Mouse (Mus musculus): ENCODE data around the gene Olfr235.
"Not testable (repeated sequence)": the region's sequence is repeated elsewhere in the genome, so short reads cannot be mapped to it uniquely, and the experiment has no call there.

The Olfr235 gene

DNA sequence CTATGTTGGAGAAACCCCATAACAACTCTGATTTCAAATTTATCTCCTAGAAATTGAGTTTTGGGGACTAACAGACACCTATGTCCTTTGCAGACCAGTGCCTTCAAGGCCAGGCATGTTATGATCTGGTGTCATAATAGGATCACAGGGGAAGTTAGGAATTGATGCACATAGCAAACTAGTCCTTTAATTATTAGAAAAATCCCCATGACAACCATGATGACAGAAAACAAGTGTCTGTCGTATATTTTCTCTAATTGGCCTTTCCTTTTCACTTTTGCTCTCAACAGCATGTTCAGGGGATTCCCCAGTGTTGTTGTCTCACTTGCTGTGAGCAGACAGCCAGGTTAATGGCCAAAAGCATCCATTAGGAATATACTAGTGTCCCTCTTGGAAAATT lies at the start of gene Olfr235:
Gene Olfr235 (plus strand): TSS at position 301 of the 400 bp plus-strand sequence.
- DNase-seq (ENCODE audit: low spot score in 2 of 2) = no peak

DNA sequence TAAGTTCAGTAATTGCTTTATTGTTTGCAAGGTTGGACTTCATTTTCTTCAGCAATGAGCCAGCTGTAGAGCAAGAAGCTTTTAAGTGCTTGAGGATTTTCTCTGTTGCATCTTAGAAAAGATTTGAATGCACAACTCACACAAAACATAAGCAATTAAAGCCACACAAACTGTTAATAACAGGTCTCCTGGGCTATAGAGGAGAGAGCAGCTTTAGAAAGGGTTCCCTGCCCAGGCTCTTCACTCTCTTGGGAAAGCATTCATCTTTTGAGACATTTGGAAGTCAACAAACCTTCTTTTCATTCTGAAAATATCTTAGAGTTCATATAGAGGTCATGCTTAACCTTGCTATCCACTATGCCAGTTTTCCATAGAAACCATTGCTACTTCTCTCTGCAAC lies 28.3 kb upstream of the Olfr235 start, which contains the start of gene Olfr1432:
Gene Olfr1432 (minus strand): TSS at position 101 of the 400 bp plus-strand sequence.
- DNase-seq (ENCODE audit: low spot score in 2 of 2) = not testable (repeated sequence)

DNA sequence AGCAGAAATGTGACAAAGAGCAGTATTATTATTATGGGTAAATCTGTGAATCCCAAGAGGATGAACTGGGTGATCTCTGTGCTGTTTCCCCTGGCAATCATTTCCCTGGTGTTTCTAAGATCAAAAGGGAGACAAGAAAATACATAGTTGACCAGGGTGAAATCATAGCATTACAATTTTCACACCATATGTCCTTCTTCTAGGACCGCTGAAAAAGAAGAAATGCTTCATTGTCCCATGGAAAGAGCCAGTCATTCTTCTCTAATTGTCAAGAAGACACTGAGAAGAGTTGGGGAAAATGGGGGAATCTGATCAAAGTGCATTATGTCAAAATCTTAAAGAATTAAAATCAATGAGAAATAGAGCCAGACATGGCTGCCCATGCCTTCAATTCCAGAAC lies 19.3 kb upstream of the Olfr235 start, which contains the start of gene Olfr262:
Gene Olfr262 (minus strand): TSS at position 101 of the 400 bp plus-strand sequence.
- DNase-seq (ENCODE audit: low spot score in 2 of 2) = no peak

DNA sequence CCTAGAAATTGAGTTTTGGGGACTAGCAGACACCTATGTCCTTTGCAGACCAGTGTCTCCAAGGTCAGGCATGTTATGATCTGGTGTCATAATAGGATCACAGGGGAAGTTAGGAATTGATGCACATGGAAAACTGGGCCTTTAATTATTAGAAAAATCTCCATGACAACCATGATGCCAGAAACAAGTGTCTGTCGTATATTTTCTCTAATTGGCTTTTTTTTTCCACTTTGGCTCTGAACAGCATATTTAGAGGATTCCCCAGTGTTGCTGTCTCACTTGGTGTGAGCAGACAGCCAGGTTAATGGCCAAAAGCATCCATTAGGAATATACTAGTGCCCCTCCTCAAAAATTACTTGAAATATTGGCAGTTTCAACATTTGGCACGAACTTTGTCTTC lies 18.7 kb downstream of the Olfr235 start, which contains the start of gene Olfr1434:
Gene Olfr1434 (plus strand): TSS at position 301 of the 400 bp plus-strand sequence.
- DNase-seq (ENCODE audit: low spot score in 2 of 2) = no peak

DNA sequence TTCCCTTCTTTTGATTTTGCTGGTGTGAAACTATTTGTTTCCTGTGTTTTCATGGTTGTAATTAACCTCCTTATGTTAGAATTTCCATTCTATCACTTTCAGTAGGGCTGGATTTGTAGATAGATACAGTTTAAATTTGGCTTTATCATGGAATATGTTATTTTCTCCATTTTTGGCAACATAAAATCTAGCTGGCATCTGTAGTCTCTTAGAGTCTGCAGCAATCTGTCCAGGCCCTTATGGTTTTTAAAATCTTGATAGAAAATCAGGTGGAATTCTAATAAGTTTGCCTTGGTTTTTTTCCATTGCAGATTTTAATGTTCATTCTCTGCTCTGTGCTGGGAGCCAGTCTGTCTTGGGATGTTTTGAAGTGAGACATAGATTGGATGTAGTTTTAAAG lies 32.1 kb downstream of the Olfr235 start:
- no peak for DNase-seq (ENCODE audit: low spot score in 2 of 2)

DNA sequence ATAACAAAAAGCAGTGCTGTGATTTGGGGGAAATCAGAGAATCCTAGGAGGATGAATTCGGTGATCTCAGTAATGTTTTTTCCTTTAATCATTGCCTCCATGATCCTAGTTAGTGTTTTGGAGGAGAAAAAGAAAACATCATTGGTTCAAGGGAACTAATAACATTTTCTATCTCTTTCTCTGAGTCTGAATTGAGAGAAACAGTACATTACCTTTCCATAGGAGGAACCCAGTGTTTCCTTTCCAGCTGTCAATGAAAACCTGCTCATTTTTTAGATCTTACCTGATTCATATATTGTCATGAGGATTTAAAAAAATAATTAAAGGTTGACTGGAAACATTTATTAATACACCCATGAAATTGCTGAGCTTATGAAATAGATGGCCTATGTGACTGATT lies 38.2 kb downstream of the Olfr235 start, which contains the start of gene Olfr1436:
Gene Olfr1436 (minus strand): TSS at position 101 of the 400 bp plus-strand sequence.
- not testable (repeated sequence) for DNase-seq (ENCODE audit: low spot score in 2 of 2)
